Mouse (Mus musculus) 416B (cell line): ENCODE data around the gene Twsg1.
"Not testable (repeated sequence)": the region's sequence is repeated elsewhere in the genome, so short reads cannot be mapped to it uniquely, and the experiment has no call there.

Source experiments
- DNase-seq: peaks from one replicate; pipeline ENCODE4 v3.0.0; 2011; ENCODE audit warnings: low read depth

Twsg1 gene

GRCm38 (mm10) chr17:65950622-65951404, at the start of gene Twsg1:
TSS of gene Twsg1 (minus strand) at chr17:65951226.
- DNase-seq: peak; percentile 87

GRCm38 (mm10) chr17:65988151-65988820, 37.3 kb upstream of the Twsg1 start:
- peak; percentile 68 for DNase-seq

GRCm38 (mm10) chr17:65976720-65977119, 25.7 kb upstream of the Twsg1 start:
- DNase-seq: not testable (repeated sequence)

GRCm38 (mm10) chr17:65967751-65968150, 16.7 kb upstream of the Twsg1 start:
- no peak for DNase-seq

GRCm38 (mm10) chr17:65962263-65962662, 11.2 kb upstream of the Twsg1 start:
- DNase-seq: no peak

GRCm38 (mm10) chr17:65961606-65962136, 10.6 kb upstream of the Twsg1 start:
- peak; percentile 95 for DNase-seq

- no peak for DNase-seq
Observed at GRCm38 (mm10) chr17:65959011-65959410, 8.0 kb upstream of the Twsg1 start.

GRCm38 (mm10) chr17:65958366-65958765, 7.3 kb upstream of the Twsg1 start:
- no peak for DNase-seq

GRCm38 (mm10) chr17:65957782-65958325, 6.8 kb upstream of the Twsg1 start:
- DNase-seq: no peak

GRCm38 (mm10) chr17:65956993-65957781, 6.2 kb upstream of the Twsg1 start:
- DNase-seq: peak; percentile 55

- DNase-seq: no peak
Observed at GRCm38 (mm10) chr17:65956140-65956539, 5.1 kb upstream of the Twsg1 start.

GRCm38 (mm10) chr17:65953959-65954358, 2.9 kb upstream of the Twsg1 start:
- no peak for DNase-seq

GRCm38 (mm10) chr17:65952083-65952482, 1.1 kb upstream of the Twsg1 start:
- peak; percentile 85 for DNase-seq

GRCm38 (mm10) chr17:65950183-65950582, 843 bp downstream of the Twsg1 start:
- DNase-seq: peak; percentile 63

GRCm38 (mm10) chr17:65947307-65947706, 3.7 kb downstream of the Twsg1 start:
- DNase-seq: no peak

- DNase-seq: no peak
Observed at GRCm38 (mm10) chr17:65945420-65945819, 5.6 kb downstream of the Twsg1 start.

- DNase-seq: no peak
Observed at GRCm38 (mm10) chr17:65942394-65942793, 8.6 kb downstream of the Twsg1 start.

GRCm38 (mm10) chr17:65941275-65941674, 9.8 kb downstream of the Twsg1 start:
- DNase-seq: no peak

- no peak for DNase-seq
Observed at GRCm38 (mm10) chr17:65940221-65940620, 10.8 kb downstream of the Twsg1 start.

GRCm38 (mm10) chr17:65939461-65940192, 11.4 kb downstream of the Twsg1 start:
- DNase-seq: peak; percentile 36

- DNase-seq: no peak
Observed at GRCm38 (mm10) chr17:65937671-65938070, 13.4 kb downstream of the Twsg1 start.
